Mouse (Mus musculus) lung, adult 2 months (tissue): Measurements from ENCODE around the gene Rnf126.

Source experiments
- CTCF ChIP-seq: fragments of 200-500 bp; IDR thresholded peaks from 2 replicates; pipeline ENCODE4 v1.5.1; 2011; ENCODE audit warnings: mild to moderate bottlenecking, low read length, control low read depth; ENCODE audit not compliant: insufficient read depth
- POLR2A ChIP-seq: fragments of 200-500 bp; IDR thresholded peaks from 2 replicates; pipeline ENCODE4 v1.6.1; 2011; ENCODE audit warnings: low read depth, mild to moderate bottlenecking, control low read depth, low read length, borderline replicate concordance; ENCODE audit errors: extremely low read depth

- no peak for TF ChIP-seq POLR2A
- no peak for TF ChIP-seq CTCF
Observed at GRCm38 (mm10) chr10:79795905-79796304, 29.2 kb upstream of the Rnf126 start.
